Mouse (Mus musculus) ES-E14 (cell line): ENCODE measurements around the gene Podxl. TPM values are rescaled to one million over a fixed set of nuclear protein-coding genes. Genes with fewer than 3 reads are reported as not detected.

Experiments used
- DNase-seq: peaks from one replicate; pipeline ENCODE4 v3.0.0-alpha.2; 2013; ENCODE audit warnings: low read depth, low spot score
- H3K27ac ChIP-seq: 2 replicates; pipeline ENCODE4 v1.5.1; 2012; ENCODE audit warnings: low read depth, mild to moderate bottlenecking, low read length, moderate library complexity, mixed read lengths; ENCODE audit not compliant: poor library complexity, insufficient read depth, severe bottlenecking
- H3K36me3 ChIP-seq: 2 replicates; pipeline ENCODE4 v1.6.1; 2012; ENCODE audit warnings: mild to moderate bottlenecking, low read length, moderate library complexity, mixed read lengths; ENCODE audit not compliant: control insufficient read depth, poor library complexity, insufficient read depth, severe bottlenecking
- H3K4me1 ChIP-seq, 2 experiments: fragments of 150-350 bp in 1 of 2; sonication (generic) in 1 of 2; 2 replicates each; pipeline ENCODE4 v1.6.1; 2012; ENCODE audit warnings: low read length in 2 of 2, mild to moderate bottlenecking in 1 of 2, mixed read lengths in 1 of 2; ENCODE audit not compliant: control insufficient read depth in 2 of 2, insufficient read depth in 2 of 2, poor library complexity in 1 of 2
- H3K4me3 ChIP-seq, 2 experiments: fragments of 150-350 bp in 1 of 2; sonication (generic) in 1 of 2; 2 replicates each; pipeline ENCODE4 v1.5.1; 2012; ENCODE audit warnings: low read length in 2 of 2, low read depth in 1 of 2, mild to moderate bottlenecking in 1 of 2, mixed read lengths in 1 of 2; ENCODE audit not compliant: insufficient read depth in 1 of 2, poor library complexity in 1 of 2, severe bottlenecking in 1 of 2
- H3K9ac ChIP-seq: 2 replicates; pipeline ENCODE4 v1.6.1; 2012; ENCODE audit warnings: low read depth, mild to moderate bottlenecking, low read length, mixed read lengths; ENCODE audit not compliant: poor library complexity, insufficient read depth, severe bottlenecking
- H3K9me3 ChIP-seq: fragments of 150-350 bp; sonication (generic); 2 replicates; pipeline ENCODE4 v1.6.1; 2012; ENCODE audit warnings: low read depth, mild to moderate bottlenecking, low read length; ENCODE audit not compliant: control insufficient read depth, insufficient read depth
- CHD2 ChIP-seq: IDR thresholded peaks from 2 replicates; pipeline ENCODE4 v1.6.1; 2014; ENCODE audit warnings: mild to moderate bottlenecking, low read depth, low read length, inconsistent platforms
- HCFC1 ChIP-seq: IDR thresholded peaks from 2 replicates; pipeline ENCODE4 v1.6.1; 2012; ENCODE audit warnings: low read length, inconsistent platforms, borderline replicate concordance; ENCODE audit not compliant: insufficient read depth
- MAFK ChIP-seq: IDR thresholded peaks from 2 replicates; pipeline ENCODE4 v1.6.1; 2014; ENCODE audit warnings: mild to moderate bottlenecking, low read depth, low read length, inconsistent platforms; ENCODE audit not compliant: insufficient read depth
- ZC3H11A ChIP-seq: IDR thresholded peaks from 2 replicates; pipeline ENCODE4 v1.6.1; 2012; ENCODE audit warnings: low read depth, mild to moderate bottlenecking, inconsistent platforms, low read length, borderline replicate concordance
- ZNF384 ChIP-seq: IDR thresholded peaks from 2 replicates; pipeline ENCODE4 v1.6.1; 2012; ENCODE audit warnings: low read depth, low read length, inconsistent platforms
- in situ Hi-C, 2 experiments: fragments of 600-800 bp; cut with MboI; formaldehyde crosslinking; loops; one replicate each; pipeline ENCODE4 v1.15.1; 2025; ENCODE audit warnings: low sequenced_read_pairs in 2 of 2, inconsistent platforms in 1 of 2; ENCODE audit not compliant: unreplicated experiment in 2 of 2
- total RNA-seq: library from RNA; depleted of rRNA; stranded (reverse); fragments of 300-350 nt; gene quantifications from 2 replicates; pipeline ENCODE4 v1.2.3, GENCODE M21; 2012

The Podxl gene
- total RNA-seq, 1 experiment = 25.2 TPM

DNA sequence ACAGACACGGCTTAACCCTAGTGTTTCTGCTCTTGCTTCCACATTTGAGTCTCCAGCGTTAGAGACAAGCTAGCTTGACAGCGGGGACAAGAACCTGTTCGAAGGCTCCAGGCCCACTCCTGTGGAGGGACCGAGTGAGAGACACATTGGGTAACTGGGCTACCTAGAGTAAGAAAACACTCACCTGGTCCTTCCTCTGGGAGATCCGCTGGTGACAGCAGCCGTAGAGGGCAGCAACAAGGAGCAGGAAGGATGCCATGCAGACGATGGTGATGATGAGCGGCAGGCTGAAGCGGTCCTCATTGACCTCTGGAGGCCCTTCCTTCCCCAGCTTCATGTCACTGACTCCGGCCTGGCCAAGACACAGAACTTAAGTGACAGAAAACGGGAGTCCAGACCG, 39.7 kb downstream of the Podxl start:
- no peak for TF ChIP-seq HCFC1
- Histone ChIP-seq H3K9ac (no peak overlapping the region), H3K27ac (no peak overlapping the region), H3K36me3 (peaks cover 30% of the 10 kb centered on the region; the same call in 1 of the 2 replicates), H3K4me3 (no peak overlapping the region), H3K4me1 (peaks cover 0 to 5% of the 10 kb centered on the region in 2 experiments; a peak in 1 of 4 replicates), H3K9me3 (no peaks in the 10 kb centered on the region)
- in situ Hi-C loops = no loop called here
- DNase-seq = no peak

DNA sequence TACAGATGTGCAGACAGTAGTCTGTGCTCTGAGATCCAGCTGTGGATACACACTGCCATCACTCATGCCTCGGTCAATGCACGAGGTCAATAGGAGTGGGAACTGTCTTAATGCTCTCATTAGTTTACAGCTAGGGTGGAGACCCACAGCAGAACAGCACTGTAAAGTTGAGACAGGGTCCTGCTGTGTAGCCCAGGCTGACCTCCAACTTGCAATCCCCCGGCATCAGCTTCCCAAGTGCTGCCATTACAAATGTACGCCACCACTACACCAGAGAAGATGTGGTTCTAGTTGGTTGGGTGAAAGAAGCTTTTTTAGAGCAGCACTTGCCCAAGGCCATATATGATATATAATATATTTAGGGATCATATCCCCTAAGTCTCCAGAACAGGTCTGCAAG, 40.1 kb downstream of the Podxl start:
- Histone ChIP-seq H3K4me3 (no peak overlapping the region), H3K4me1 (peaks cover 0 to 4% of the 10 kb centered on the region in 2 experiments; a peak in 1 of 4 replicates), H3K36me3 (peaks cover 30% of the 10 kb centered on the region; the same call in 1 of the 2 replicates), H3K9ac (no peak overlapping the region), H3K27ac (no peak overlapping the region), H3K9me3 (no peaks in the 10 kb centered on the region)
- no peak for TF ChIP-seq MAFK
- TF ChIP-seq HCFC1 = no peak
- TF ChIP-seq ZNF384 = no peak
- no peak for TF ChIP-seq CHD2
- TF ChIP-seq ZC3H11A = no peak
- in situ Hi-C loops = no loop called here
- DNase-seq = no peak

DNA sequence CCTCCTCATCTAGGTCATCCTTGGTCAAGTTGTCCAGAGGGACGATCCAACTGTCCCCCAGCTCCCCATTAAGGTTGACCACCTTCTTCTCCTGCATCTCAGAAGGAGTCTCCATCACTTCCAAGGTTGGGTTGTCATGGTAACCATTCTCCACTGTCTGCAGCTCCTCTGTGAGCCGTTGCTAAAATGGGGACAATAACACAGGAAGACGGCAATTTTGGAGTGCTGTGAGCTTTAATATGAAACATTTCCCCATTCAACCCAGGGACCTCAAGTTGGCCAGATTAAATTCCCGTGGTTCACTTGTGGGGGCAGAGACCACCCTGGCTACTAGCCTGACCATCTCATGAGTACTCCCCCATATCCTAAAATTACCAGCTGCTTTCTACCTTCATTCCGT, 40.7 kb downstream of the Podxl start:
- H3K4me3 ChIP-seq = no peak overlapping the region
- no peak for DNase-seq
- H3K9ac ChIP-seq = no peak overlapping the region
- H3K36me3 ChIP-seq = peaks cover 30% of the 10 kb centered on the region; the same call in 1 of the 2 replicates
- no peak overlapping the region for H3K27ac ChIP-seq
- TF ChIP-seq HCFC1 (no peak), MAFK (no peak), ZC3H11A (no peak), CHD2 (no peak)
- in situ Hi-C loops = no loop called here
- H3K4me1 ChIP-seq = peaks cover 0 to 4% of the 10 kb centered on the region in 2 experiments; a peak in 1 of 4 replicates
- H3K9me3 ChIP-seq = no peaks in the 10 kb centered on the region

DNA sequence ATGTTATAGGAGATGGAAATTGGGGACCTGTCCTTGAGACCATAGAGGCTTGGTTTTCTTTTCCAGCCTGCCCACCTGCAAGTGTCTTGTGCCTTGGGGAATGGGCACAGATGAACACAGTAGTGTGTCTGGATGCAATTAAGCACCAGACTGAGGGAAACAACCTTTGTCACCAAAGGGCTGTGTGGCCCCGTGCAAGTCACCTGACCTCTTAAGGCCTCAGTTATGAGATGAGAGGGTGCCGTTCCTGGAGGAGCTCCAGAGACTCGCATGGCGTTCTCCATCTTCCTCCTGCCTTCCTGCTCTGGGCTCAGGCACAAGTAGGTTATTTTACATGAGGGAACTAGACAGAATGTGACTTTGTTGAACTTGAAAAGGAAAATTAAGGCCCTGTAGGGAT, 41.3 kb downstream of the Podxl start:
- no peak overlapping the region for H3K4me3 ChIP-seq
- H3K9ac ChIP-seq = no peak overlapping the region
- TF ChIP-seq ZNF384 = no peak
- TF ChIP-seq MAFK = no peak
- no peak for TF ChIP-seq CHD2
- TF ChIP-seq HCFC1 = no peak
- TF ChIP-seq ZC3H11A = no peak
- no peaks in the 10 kb centered on the region for H3K9me3 ChIP-seq
- H3K4me1 ChIP-seq = peaks cover 0 to 4% of the 10 kb centered on the region in 2 experiments; a peak in 1 of 4 replicates
- H3K36me3 ChIP-seq = peaks cover 30% of the 10 kb centered on the region; the same call in 1 of the 2 replicates
- in situ Hi-C loops = no loop called here
- no peak for DNase-seq
- H3K27ac ChIP-seq = no peak overlapping the region
